Mouse (Mus musculus): ENCODE data around the gene Ppfibp1. TPM values are rescaled to one million over a fixed set of nuclear protein-coding genes. Genes with fewer than 3 reads are reported as not detected.

The Ppfibp1 gene
- total and polyA plus RNA-seq, 3 experiments: 1.1 to 8.6 (median 3.3) TPM

DNA sequence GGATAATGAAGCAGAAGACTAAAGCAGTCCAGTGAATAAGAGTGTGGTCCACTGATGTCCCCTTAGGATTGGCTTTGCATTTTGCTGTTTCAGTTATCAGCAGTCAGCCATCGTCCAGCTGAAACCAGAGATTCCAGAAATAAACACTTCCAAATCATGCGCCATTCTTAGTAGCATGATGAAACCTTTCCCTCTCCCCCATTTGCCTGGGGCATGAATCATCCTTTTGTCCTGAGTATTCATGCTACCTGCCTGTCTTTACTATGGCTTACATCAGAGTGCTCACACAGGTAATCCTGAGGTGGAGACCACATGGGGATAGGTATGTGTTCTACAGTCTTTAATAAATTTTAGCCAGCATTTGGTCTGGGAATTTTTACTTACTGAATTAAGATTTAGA is 11.4 kb downstream of the Ppfibp1 start:
- Histone ChIP-seq H3K36me3 (replicated peaks) (no peaks in the 10 kb centered on the region), H3K9me3 (replicated peaks) (no peaks in the 10 kb centered on the region), H3K4me1 (ENCODE audit: insufficient read depth, low read depth, low read length) (no peaks in the 10 kb centered on the region), H3K4me3 (ENCODE audit: low read depth, low read length) (no peak overlapping the region), H3K27me3 (ENCODE audit: insufficient read depth, low read length) (no peaks in the 10 kb centered on the region)
- DNase-seq (ENCODE audit: low spot score): no peak
- TF ChIP-seq POLR2AphosphoS5 (IDR thresholded peaks at IDR 0.05; ENCODE audit: insufficient replicate concordance, low read depth, low read length): no peak
- no peak for TF ChIP-seq GATA2 (IDR thresholded peaks at IDR 0.05; ENCODE audit: borderline replicate concordance, low read depth, low read length)
- TF ChIP-seq CTCF (IDR thresholded peaks at IDR 0.05; ENCODE audit: low read depth, low read length): no peak
- TF ChIP-seq GATA1 (IDR thresholded peaks at IDR 0.05; ENCODE audit: borderline replicate concordance, low read length): no peak
- no peak for TF ChIP-seq TAL1 (conservative IDR thresholded peaks at IDR 0.05; ENCODE audit: low read depth, low read length)
- ATAC-seq (ENCODE audit: extremely low read depth, insufficient number of reproducible peaks, low FRiP score, poor library complexity, severe bottlenecking): no peak

DNA sequence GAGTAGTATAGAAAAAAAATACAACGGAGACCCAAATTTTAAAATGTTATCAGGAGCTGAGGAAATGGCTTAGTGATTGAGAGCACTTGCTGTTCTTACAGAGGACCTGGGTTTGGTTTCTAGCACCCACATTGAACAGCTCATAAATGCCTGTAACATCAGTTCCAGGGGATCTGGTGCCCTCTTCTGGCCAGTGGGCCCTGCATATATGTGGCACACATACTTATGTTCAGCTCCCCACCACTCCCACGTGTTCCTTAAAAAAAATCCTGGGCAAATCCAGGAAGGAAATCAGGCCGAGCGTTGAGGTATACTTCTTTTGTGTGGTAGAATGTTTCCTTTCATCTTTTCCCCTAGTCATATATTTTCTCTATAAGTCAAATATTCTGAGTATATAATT is 13.6 kb downstream of the Ppfibp1 start:
- no peak overlapping the region for H3K4me3 ChIP-seq (ENCODE audit: low read depth, low read length)
- ATAC-seq (ENCODE audit: extremely low read depth, insufficient number of reproducible peaks, low FRiP score, poor library complexity, severe bottlenecking) (no peak), DNase-seq (ENCODE audit: low spot score) (no peak)
- H3K4me1 ChIP-seq (ENCODE audit: insufficient read depth, low read depth, low read length): no peaks in the 10 kb centered on the region
- H3K36me3 ChIP-seq (replicated peaks): no peaks in the 10 kb centered on the region
- TF ChIP-seq POLR2AphosphoS5 (IDR thresholded peaks at IDR 0.05; ENCODE audit: insufficient replicate concordance, low read depth, low read length): no peak
- no peak for TF ChIP-seq GATA2 (IDR thresholded peaks at IDR 0.05; ENCODE audit: borderline replicate concordance, low read depth, low read length)
- no peak for TF ChIP-seq TAL1 (conservative IDR thresholded peaks at IDR 0.05; ENCODE audit: low read depth, low read length)
- no peak for TF ChIP-seq GATA1 (IDR thresholded peaks at IDR 0.05; ENCODE audit: borderline replicate concordance, low read length)
- TF ChIP-seq CTCF (IDR thresholded peaks at IDR 0.05; ENCODE audit: low read depth, low read length): no peak
- H3K27me3 ChIP-seq (ENCODE audit: insufficient read depth, low read length): no peaks in the 10 kb centered on the region
- no peaks in the 10 kb centered on the region for H3K9me3 ChIP-seq (replicated peaks)

DNA sequence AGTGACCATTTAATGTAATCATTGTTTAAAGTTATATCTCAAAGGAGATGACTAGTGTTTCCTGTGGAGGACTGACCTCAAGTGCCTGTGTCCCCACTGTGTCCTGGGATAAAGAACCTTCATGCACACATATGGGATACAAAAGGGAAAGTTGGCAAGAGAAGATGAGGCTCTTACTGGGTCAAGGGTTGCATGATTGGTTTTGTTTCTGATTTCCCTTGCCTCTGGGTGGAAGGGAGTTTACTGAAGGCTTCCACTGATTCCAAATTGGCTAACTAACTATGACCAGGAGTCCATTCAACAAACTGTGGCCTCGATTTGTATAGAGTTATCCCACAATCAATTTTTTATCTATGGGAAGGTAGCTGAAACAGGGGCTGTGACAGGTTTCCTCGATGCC is 15.3 kb downstream of the Ppfibp1 start:
- Histone ChIP-seq H3K9me3 (replicated peaks) (no peaks in the 10 kb centered on the region), H3K4me3 (ENCODE audit: low read depth, low read length) (no peak overlapping the region), H3K36me3 (replicated peaks) (no peaks in the 10 kb centered on the region), H3K27me3 (ENCODE audit: insufficient read depth, low read length) (no peaks in the 10 kb centered on the region), H3K4me1 (ENCODE audit: insufficient read depth, low read depth, low read length) (no peaks in the 10 kb centered on the region)
- TF ChIP-seq GATA1 (IDR thresholded peaks at IDR 0.05; ENCODE audit: borderline replicate concordance, low read length) (no peak), POLR2AphosphoS5 (IDR thresholded peaks at IDR 0.05; ENCODE audit: insufficient replicate concordance, low read depth, low read length) (no peak), TAL1 (conservative IDR thresholded peaks at IDR 0.05; ENCODE audit: low read depth, low read length) (no peak), GATA2 (IDR thresholded peaks at IDR 0.05; ENCODE audit: borderline replicate concordance, low read depth, low read length) (no peak), CTCF (IDR thresholded peaks at IDR 0.05; ENCODE audit: low read depth, low read length) (no peak)
- ATAC-seq (ENCODE audit: extremely low read depth, insufficient number of reproducible peaks, low FRiP score, poor library complexity, severe bottlenecking) (no peak), DNase-seq (ENCODE audit: low spot score) (no peak)

DNA sequence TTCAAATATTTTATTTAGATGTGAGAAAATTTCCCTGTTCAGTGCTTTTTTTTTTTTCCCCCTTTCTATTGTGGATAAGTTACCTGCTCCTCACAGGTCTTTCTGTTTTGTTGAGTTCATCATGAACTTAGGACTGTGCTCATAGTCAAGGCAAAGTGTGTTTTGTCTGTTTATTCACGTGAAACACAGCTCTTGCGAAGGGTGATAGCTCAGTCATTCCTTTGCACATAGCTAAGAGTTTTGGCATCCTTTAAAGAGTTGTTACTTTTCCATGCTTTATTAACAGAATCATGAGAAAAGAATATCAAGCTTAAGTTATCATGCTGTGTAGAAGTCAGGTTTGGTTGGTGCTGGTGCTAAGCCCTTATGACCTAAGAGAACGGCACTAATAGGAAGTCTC is 16.4 kb downstream of the Ppfibp1 start:
- H3K9me3 ChIP-seq (replicated peaks): no peaks in the 10 kb centered on the region
- H3K36me3 ChIP-seq (replicated peaks): no peaks in the 10 kb centered on the region
- no peaks in the 10 kb centered on the region for H3K27me3 ChIP-seq (ENCODE audit: insufficient read depth, low read length)
- H3K4me1 ChIP-seq (ENCODE audit: insufficient read depth, low read depth, low read length): no peaks in the 10 kb centered on the region
- no peak for DNase-seq (ENCODE audit: low spot score)
- ATAC-seq (ENCODE audit: extremely low read depth, insufficient number of reproducible peaks, low FRiP score, poor library complexity, severe bottlenecking): no peak
- TF ChIP-seq GATA2 (IDR thresholded peaks at IDR 0.05; ENCODE audit: borderline replicate concordance, low read depth, low read length): no peak
- no peak for TF ChIP-seq TAL1 (conservative IDR thresholded peaks at IDR 0.05; ENCODE audit: low read depth, low read length)
- TF ChIP-seq GATA1 (IDR thresholded peaks at IDR 0.05; ENCODE audit: borderline replicate concordance, low read length): no peak
- TF ChIP-seq POLR2AphosphoS5 (IDR thresholded peaks at IDR 0.05; ENCODE audit: insufficient replicate concordance, low read depth, low read length): no peak
- TF ChIP-seq CTCF (IDR thresholded peaks at IDR 0.05; ENCODE audit: low read depth, low read length): no peak
- no peak overlapping the region for H3K4me3 ChIP-seq (ENCODE audit: low read depth, low read length)

DNA sequence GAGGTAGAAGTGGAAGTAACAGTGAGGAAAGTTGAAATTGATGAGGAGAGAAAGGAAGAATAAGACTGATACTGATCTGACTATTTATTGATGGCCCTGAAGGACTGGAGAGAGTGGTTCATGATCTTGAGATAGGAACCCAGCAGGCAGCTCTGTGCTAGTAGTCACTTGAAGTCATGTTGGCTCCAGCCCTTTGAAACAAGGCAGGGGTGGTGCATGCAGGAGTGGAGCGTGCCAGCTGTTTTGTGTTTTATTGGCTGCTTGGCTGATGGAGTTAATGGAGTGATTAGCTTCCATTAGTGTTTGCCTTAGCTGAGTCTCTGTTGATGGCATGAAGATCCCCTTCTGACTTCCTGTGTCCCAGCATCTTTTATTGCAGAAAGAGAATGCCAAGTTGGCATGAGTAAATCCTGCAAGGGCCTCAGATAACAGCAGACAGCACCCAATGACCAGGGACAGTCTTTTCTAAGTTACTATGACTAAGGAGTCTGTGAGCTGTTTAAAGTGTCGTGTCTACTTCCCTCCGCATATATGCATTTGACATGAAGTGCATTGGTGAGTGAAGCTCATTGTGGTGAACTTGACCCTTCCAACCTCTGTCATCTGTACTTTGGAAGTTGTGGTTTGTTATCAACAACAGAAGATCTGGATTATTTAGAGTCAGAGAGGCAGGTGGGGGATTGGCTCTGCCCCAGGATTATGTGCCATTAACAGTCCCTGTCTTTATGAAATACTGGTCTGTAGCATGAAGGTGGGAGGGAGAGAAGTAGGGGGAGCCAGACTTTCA is 17.9 kb downstream of the Ppfibp1 start:
- Histone ChIP-seq H3K9me3 (replicated peaks) (no peaks in the 10 kb centered on the region), H3K4me1 (ENCODE audit: insufficient read depth, low read depth, low read length) (no peaks in the 10 kb centered on the region), H3K4me3 (ENCODE audit: low read depth, low read length) (no peak overlapping the region), H3K27me3 (ENCODE audit: insufficient read depth, low read length) (no peaks in the 10 kb centered on the region), H3K36me3 (replicated peaks) (no peaks in the 10 kb centered on the region)
- no peak for DNase-seq (ENCODE audit: low spot score)
- TF ChIP-seq GATA2 (IDR thresholded peaks at IDR 0.05; ENCODE audit: borderline replicate concordance, low read depth, low read length) (no peak), TAL1 (conservative IDR thresholded peaks at IDR 0.05; ENCODE audit: low read depth, low read length) (no peak), CTCF (IDR thresholded peaks at IDR 0.05; ENCODE audit: low read depth, low read length) (no peak), POLR2AphosphoS5 (IDR thresholded peaks at IDR 0.05; ENCODE audit: insufficient replicate concordance, low read depth, low read length) (no peak), GATA1 (IDR thresholded peaks at IDR 0.05; ENCODE audit: borderline replicate concordance, low read length) (no peak)
- no peak for ATAC-seq (ENCODE audit: extremely low read depth, insufficient number of reproducible peaks, low FRiP score, poor library complexity, severe bottlenecking)

DNA sequence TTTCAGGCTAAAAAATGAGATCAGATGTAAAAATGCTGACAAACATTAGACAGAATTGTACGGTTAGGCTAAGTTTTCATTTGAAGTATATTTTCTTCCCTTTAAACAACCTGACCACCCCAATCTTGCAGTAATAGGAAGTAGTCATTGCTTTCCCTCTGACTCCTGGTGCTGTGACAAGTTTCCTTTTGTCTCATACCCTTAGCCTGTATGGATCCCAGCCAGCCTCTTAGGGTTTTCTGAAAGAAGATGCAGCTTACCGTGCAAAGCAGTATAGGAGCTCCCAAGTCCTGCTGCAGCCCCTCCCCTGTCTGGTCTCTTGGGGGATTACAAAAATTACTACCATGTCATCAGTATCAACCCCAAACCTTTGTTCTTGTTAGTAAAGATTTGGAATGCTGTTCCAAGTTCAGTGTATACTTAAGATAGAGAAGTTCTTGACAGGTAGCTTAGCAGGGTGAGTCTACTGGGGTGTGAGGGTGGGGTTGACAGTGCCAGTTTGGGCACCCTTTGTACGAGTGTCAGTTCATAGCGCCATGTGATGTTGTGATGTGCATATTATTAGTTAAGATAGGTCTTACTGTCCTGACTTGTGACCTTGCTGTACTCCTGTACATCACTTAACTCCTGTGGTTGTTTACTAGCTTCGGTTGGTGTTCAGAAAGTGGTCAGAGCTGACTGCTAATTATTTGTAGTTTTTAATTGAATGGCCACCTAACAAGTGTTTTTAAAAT is 18.9 kb downstream of the Ppfibp1 start:
- ATAC-seq (ENCODE audit: extremely low read depth, insufficient number of reproducible peaks, low FRiP score, poor library complexity, severe bottlenecking): no peak
- Histone ChIP-seq H3K36me3 (replicated peaks) (no peaks in the 10 kb centered on the region), H3K4me1 (ENCODE audit: insufficient read depth, low read depth, low read length) (no peaks in the 10 kb centered on the region), H3K27me3 (ENCODE audit: insufficient read depth, low read length) (no peaks in the 10 kb centered on the region; the same call in 1 of the 2 replicates), H3K4me3 (ENCODE audit: low read depth, low read length) (no peak overlapping the region), H3K9me3 (replicated peaks) (no peaks in the 10 kb centered on the region)
- no peak for TF ChIP-seq CTCF (IDR thresholded peaks at IDR 0.05; ENCODE audit: low read depth, low read length)
- TF ChIP-seq GATA2 (IDR thresholded peaks at IDR 0.05; ENCODE audit: borderline replicate concordance, low read depth, low read length): no peak
- no peak for TF ChIP-seq POLR2AphosphoS5 (IDR thresholded peaks at IDR 0.05; ENCODE audit: insufficient replicate concordance, low read depth, low read length)
- TF ChIP-seq TAL1 (conservative IDR thresholded peaks at IDR 0.05; ENCODE audit: low read depth, low read length): no peak
- no peak for TF ChIP-seq GATA1 (IDR thresholded peaks at IDR 0.05; ENCODE audit: borderline replicate concordance, low read length)
- DNase-seq (ENCODE audit: low spot score): no peak

Data from G1E (cell line).